Mouse (Mus musculus): ENCODE data around the gene Ddx23. TPM values are rescaled to one million over a fixed set of nuclear protein-coding genes. Genes with fewer than 3 reads are reported as not detected.

Ddx23 gene
- polyA plus RNA-seq, 1 experiment from 2014 or later = 24.7 TPM

DNA sequence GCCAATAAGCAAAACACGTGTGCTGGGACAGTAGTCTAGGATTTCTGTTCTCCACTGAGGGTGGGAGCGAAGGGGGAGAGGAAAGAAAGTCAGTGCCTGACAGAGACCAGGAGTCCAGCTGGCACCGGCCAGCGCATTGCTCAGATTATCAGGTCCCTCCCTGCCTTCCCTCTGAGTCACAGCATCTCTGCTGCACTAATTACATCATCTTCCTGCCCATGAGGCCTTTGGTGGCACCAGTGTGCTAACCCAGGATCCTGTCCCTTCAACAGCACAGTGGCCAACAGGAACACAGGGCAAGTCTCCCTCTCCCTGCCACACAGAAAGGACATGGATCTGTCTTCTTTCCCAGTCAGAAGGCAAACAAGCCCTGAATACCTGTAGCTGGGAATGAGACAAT, 9.9 kb upstream of the Ddx23 start:
- Histone ChIP-seq H3K27me3 (peaks cover 38% of the 10 kb centered on the region), H3K27ac (no peak overlapping the region), H3K4me2 (no peak overlapping the region), H3K36me3 (no peaks in the 10 kb centered on the region), H3K9ac (no peak overlapping the region), H3K4me3 (no peak overlapping the region), H3K4me1 (peaks cover 30% of the 10 kb centered on the region), H3K9me3 (no peaks in the 10 kb centered on the region)
- no peak for ATAC-seq (ENCODE audit: insufficient number of reproducible peaks, low FRiP score, low TSS enrichment, low read depth)
- 71% methylated on average over 4 of the region's 4 CpGs for WGBS

GRCm38 (mm10) chr15:98664042-98664907, 1.6 kb upstream of the Ddx23 start:
- WGBS = 76% methylated on average over 11 of the region's 11 CpGs
- H3K36me3 ChIP-seq = peaks cover 8% of the 10 kb centered on the region
- H3K9me3 ChIP-seq = no peaks in the 10 kb centered on the region
- peaks cover 8% of the 10 kb centered on the region; the same call in 1 of the 2 replicates for H3K4me1 ChIP-seq
- H3K9ac ChIP-seq = no peak overlapping the region
- no peak overlapping the region for H3K27ac ChIP-seq
- H3K4me3 ChIP-seq = no peak overlapping the region
- no peak for ATAC-seq (ENCODE audit: insufficient number of reproducible peaks, low FRiP score, low TSS enrichment, low read depth)
- no peaks in the 10 kb centered on the region for H3K27me3 ChIP-seq
- no peak overlapping the region for H3K4me2 ChIP-seq

DNA sequence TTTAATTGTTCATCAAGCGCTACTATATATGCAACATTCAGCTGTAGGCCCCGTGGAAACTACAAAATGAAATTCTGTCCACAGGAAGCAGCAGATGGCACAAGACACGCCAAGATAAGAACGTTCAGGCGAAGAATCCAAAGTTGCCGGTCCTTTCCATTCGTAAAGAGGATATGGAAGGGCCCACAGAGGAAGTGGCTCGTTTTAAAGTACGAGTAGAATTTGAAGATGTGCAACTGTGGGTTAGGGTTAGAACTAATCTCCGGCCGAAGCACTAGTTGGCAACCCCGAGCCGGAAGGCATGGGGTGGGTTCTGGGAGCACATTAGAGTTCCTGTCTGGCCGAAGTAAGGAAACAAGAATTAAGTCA, 512 bp downstream of the Ddx23 start:
- peak overlapping the region; percentile 95 for H3K27ac ChIP-seq
- H3K4me3 ChIP-seq = peak overlapping the region; percentile 89
- peaks cover 26% of the 10 kb centered on the region for H3K36me3 ChIP-seq
- no peak for ATAC-seq (ENCODE audit: insufficient number of reproducible peaks, low FRiP score, low TSS enrichment, low read depth)
- no peaks in the 10 kb centered on the region for H3K27me3 ChIP-seq
- H3K9me3 ChIP-seq = no peaks in the 10 kb centered on the region
- H3K4me1 ChIP-seq = peaks cover 8% of the 10 kb centered on the region; the same call in 1 of the 2 replicates
- 1% methylated on average over 14 of the region's 14 CpGs for WGBS
- H3K4me2 ChIP-seq = peak overlapping the region; percentile 70
- H3K9ac ChIP-seq = peak overlapping the region; percentile 92

DNA sequence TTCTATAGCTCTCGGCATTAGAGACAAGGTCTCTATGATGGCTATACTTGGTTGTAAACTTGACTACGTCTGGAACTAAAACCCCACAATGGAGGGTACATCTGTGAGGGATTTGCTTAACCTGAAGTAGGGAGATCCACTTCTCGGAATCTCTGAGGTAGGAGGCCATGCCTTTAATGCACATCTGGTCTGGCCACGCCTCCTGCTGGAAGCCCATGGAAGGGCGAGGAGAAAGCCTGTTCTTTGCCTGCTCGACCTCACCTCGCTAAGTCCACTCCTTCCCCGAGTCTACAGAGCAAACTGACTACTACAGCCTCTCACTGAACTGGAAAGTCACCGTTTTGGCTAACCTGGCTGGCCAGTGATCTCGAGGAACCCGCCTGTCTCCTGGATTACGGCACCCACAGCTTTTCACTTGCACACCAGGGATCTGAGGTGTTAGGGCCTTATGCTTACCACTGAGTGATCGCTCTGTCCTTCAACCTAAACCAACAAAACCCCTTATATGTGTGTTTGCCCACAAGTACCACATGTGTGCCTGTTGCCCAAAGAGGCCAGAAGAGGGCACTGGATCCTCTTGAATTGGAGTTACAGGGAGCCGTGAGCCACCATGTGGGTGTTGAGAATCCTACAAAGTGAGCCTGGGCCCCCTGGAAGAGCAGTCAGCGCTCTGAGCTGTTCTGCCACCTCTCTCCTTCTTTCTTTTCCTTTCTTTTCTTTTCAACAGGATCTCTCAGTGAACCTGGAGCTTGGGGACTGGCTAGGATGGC, 5.5 kb downstream of the Ddx23 start:
- H3K9me3 ChIP-seq = no peaks in the 10 kb centered on the region
- no peaks in the 10 kb centered on the region for H3K27me3 ChIP-seq
- WGBS = 81% methylated on average over 15 of the region's 15 CpGs
- peaks cover 8% of the 10 kb centered on the region; the same call in 1 of the 2 replicates for H3K4me1 ChIP-seq
- H3K36me3 ChIP-seq = peaks cover 75% of the 10 kb centered on the region
- H3K27ac ChIP-seq = no peak overlapping the region
- H3K9ac ChIP-seq = no peak overlapping the region
- H3K4me3 ChIP-seq = no peak overlapping the region
- ATAC-seq (ENCODE audit: insufficient number of reproducible peaks, low FRiP score, low TSS enrichment, low read depth) = no peak
- no peak overlapping the region for H3K4me2 ChIP-seq

GRCm38 (mm10) chr15:98652174-98652573, 10.5 kb downstream of the Ddx23 start:
- Histone ChIP-seq H3K27me3 (no peaks in the 10 kb centered on the region), H3K4me3 (no peak overlapping the region), H3K4me2 (no peak overlapping the region), H3K9ac (no peak overlapping the region), H3K4me1 (no peaks in the 10 kb centered on the region), H3K27ac (no peak overlapping the region), H3K36me3 (peaks cover 98% of the 10 kb centered on the region), H3K9me3 (no peaks in the 10 kb centered on the region)
- no peak for ATAC-seq (ENCODE audit: insufficient number of reproducible peaks, low FRiP score, low TSS enrichment, low read depth)
- 94% methylated on average over 8 of the region's 8 CpGs for WGBS

GRCm38 (mm10) chr15:98651431-98651830, 11.3 kb downstream of the Ddx23 start:
- Histone ChIP-seq H3K4me2 (no peak overlapping the region), H3K36me3 (peaks cover 98% of the 10 kb centered on the region), H3K27me3 (no peaks in the 10 kb centered on the region), H3K4me1 (no peaks in the 10 kb centered on the region), H3K27ac (no peak overlapping the region), H3K9ac (no peak overlapping the region), H3K4me3 (no peak overlapping the region), H3K9me3 (no peaks in the 10 kb centered on the region)
- no peak for ATAC-seq (ENCODE audit: insufficient number of reproducible peaks, low FRiP score, low TSS enrichment, low read depth)
- 92% methylated on average over 15 of the region's 15 CpGs for WGBS

DNA sequence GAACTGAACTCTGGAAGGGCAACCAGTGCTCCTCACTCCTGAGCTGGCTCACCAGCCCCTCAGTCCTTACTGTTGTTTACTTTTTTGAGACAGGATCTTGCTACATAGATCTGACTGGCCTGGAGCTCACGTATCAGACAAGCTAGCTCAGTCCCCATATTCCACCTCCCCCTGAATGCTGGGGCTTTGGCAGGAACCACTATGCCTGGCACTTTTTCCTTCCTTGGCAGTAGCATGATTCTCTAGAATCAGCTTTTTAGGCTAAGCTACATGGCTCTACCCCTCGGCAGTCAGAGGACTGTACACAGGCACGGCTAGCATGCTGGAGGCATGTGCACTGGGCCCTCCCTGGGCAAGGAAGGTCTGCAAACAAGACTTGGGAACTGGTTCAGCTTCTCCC, 14.6 kb downstream of the Ddx23 start:
- no peaks in the 10 kb centered on the region for H3K4me1 ChIP-seq
- H3K4me3 ChIP-seq = no peak overlapping the region
- no peak overlapping the region for H3K27ac ChIP-seq
- H3K27me3 ChIP-seq = no peaks in the 10 kb centered on the region
- no peak overlapping the region for H3K9ac ChIP-seq
- H3K9me3 ChIP-seq = no peaks in the 10 kb centered on the region
- no peak overlapping the region for H3K4me2 ChIP-seq
- 94% methylated on average over 3 of the region's 3 CpGs for WGBS
- H3K36me3 ChIP-seq = peaks cover 98% of the 10 kb centered on the region
- ATAC-seq (ENCODE audit: insufficient number of reproducible peaks, low FRiP score, low TSS enrichment, low read depth) = no peak

GRCm38 (mm10) chr15:98647308-98647707, 15.4 kb downstream of the Ddx23 start:
- ATAC-seq (ENCODE audit: insufficient number of reproducible peaks, low FRiP score, low TSS enrichment, low read depth) = no peak
- Histone ChIP-seq H3K4me1 (no peaks in the 10 kb centered on the region), H3K4me2 (no peak overlapping the region), H3K9me3 (no peaks in the 10 kb centered on the region), H3K27me3 (no peaks in the 10 kb centered on the region), H3K4me3 (no peak overlapping the region), H3K27ac (no peak overlapping the region), H3K36me3 (peaks cover 96% of the 10 kb centered on the region), H3K9ac (no peak overlapping the region)
- 84% methylated on average over 10 of the region's 10 CpGs for WGBS

GRCm38 (mm10) chr15:98646737-98647136, 16.0 kb downstream of the Ddx23 start:
- WGBS = 64% methylated on average over 8 of the region's 8 CpGs
- H3K9me3 ChIP-seq = no peaks in the 10 kb centered on the region

GRCm38 (mm10) chr15:98645057-98646026, 17.4 kb downstream of the Ddx23 start:
- H3K36me3 ChIP-seq = peaks cover 94% of the 10 kb centered on the region
- no peaks in the 10 kb centered on the region for H3K9me3 ChIP-seq
- no peaks in the 10 kb centered on the region for H3K4me1 ChIP-seq
- H3K9ac ChIP-seq = no peak overlapping the region
- no peak overlapping the region for H3K4me3 ChIP-seq
- 88% methylated on average over 24 of the region's 24 CpGs for WGBS
- H3K27ac ChIP-seq = no peak overlapping the region
- no peaks in the 10 kb centered on the region for H3K27me3 ChIP-seq
- ATAC-seq (ENCODE audit: insufficient number of reproducible peaks, low FRiP score, low TSS enrichment, low read depth) = no peak
- H3K4me2 ChIP-seq = no peak overlapping the region

More at GRCm38 (mm10) chr15:98646737-98647136, 16.0 kb downstream of the Ddx23 start:
- H3K4me1 ChIP-seq = no peaks in the 10 kb centered on the region
- no peaks in the 10 kb centered on the region for H3K27me3 ChIP-seq
- no peak for ATAC-seq (ENCODE audit: insufficient number of reproducible peaks, low FRiP score, low TSS enrichment, low read depth)
- no peak overlapping the region for H3K27ac ChIP-seq
- H3K36me3 ChIP-seq = peaks cover 96% of the 10 kb centered on the region
- no peak overlapping the region for H3K4me3 ChIP-seq
- no peak overlapping the region for H3K4me2 ChIP-seq
- H3K9ac ChIP-seq = no peak overlapping the region

DNA sequence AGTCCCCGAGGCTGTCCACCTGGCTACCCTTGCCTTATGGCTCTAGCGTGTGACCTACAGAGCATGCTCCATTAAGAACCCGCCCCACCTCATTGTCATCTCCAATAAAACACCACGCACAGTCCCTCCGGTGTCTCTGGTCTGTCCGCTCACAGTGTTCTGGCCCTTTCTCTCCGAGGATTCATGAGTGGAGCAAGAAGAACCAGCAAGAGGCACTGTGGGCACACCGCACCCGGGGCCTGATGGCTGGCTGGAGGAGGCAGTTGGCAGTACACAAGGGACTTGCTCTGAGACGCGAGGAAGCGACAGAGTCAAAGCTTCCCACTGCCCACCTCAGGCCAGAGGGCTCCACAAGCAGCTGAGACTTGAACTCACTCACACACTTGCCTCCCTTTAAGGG, 18.3 kb downstream of the Ddx23 start:
- WGBS = 87% methylated on average over 12 of the region's 12 CpGs
- no peaks in the 10 kb centered on the region for H3K4me1 ChIP-seq
- no peak overlapping the region for H3K4me3 ChIP-seq
- no peak for ATAC-seq (ENCODE audit: insufficient number of reproducible peaks, low FRiP score, low TSS enrichment, low read depth)
- H3K27ac ChIP-seq = no peak overlapping the region
- H3K27me3 ChIP-seq = no peaks in the 10 kb centered on the region
- no peaks in the 10 kb centered on the region for H3K9me3 ChIP-seq
- H3K9ac ChIP-seq = no peak overlapping the region
- H3K36me3 ChIP-seq = peaks cover 90% of the 10 kb centered on the region
- no peak overlapping the region for H3K4me2 ChIP-seq
